Mouse (Mus musculus): ENCODE results near the gene Hras. TPM values are rescaled to one million over a fixed set of nuclear protein-coding genes. Genes with fewer than 3 reads are reported as not detected.
A peak's percentile ranks its signal among the peaks of the same experiment; 100 is the strongest.

The Hras gene
- total and polyA plus RNA-seq, 2 experiments from 2014 or later, result 113 to 209 TPM

GRCm38 (mm10) chr7:141215880-141216733 lies 22.3 kb upstream of the Hras start:
- DNase-seq (ENCODE audit: low spot score), result peak; percentile 37
- Histone ChIP-seq H3K27me3 (ENCODE audit: insufficient read depth, low read length) (no peaks in the 10 kb centered on the region), H3K9ac (replicated peaks; ENCODE audit: low read length, poor library complexity, severe bottlenecking) (peak overlapping the region; percentile 56), H3K4me2 (ENCODE audit: low read depth, low read length, poor library complexity, severe bottlenecking) (peak overlapping the region; percentile 97), H3K9me3 (ENCODE audit: low read length) (no peaks in the 10 kb centered on the region), H3K36me3 (ENCODE audit: insufficient read depth, low read length) (0 out of 2 replicates have a peak, but pooled peaks cover 4% of the 10 kb centered on the region), H3K27ac (ENCODE audit: low read depth, low read length) (no peak overlapping the region), H3K4me1 (ENCODE audit: insufficient read depth, low read length) (peaks cover 9% of the 10 kb centered on the region; the same call in 1 of the 2 replicates), H3K4me3 (ENCODE audit: low read depth, low read length) (peak overlapping the region; percentile 62)
- ATAC-seq (ENCODE audit: low FRiP score), result peak; percentile 32
- TF ChIP-seq CTCF (IDR thresholded peaks at IDR 0.05), result no peak; the same call in 1 of the 2 replicates
- WGBS, result under 1% methylated on average over 38 of the region's 42 CpGs

GRCm38 (mm10) chr7:141215101-141215879 lies 21.5 kb upstream of the Hras start, which contains the start of gene Rassf7:
Gene Rassf7, plus strand, starts transcription at chr7:141215860.
- H3K27me3 ChIP-seq (ENCODE audit: insufficient read depth, low read length), result no peaks in the 10 kb centered on the region
- peaks cover 9% of the 10 kb centered on the region; the same call in 1 of the 2 replicates for H3K4me1 ChIP-seq (ENCODE audit: insufficient read depth, low read length)
- ATAC-seq (ENCODE audit: low FRiP score), result peak; percentile 91
- H3K4me2 ChIP-seq (ENCODE audit: low read depth, low read length, poor library complexity, severe bottlenecking), result peak within 1 kb of the TSS; percentile 97
- DNase-seq (ENCODE audit: low spot score), result peak; percentile 92
- no peak within 1 kb of the TSS for H3K27ac ChIP-seq (ENCODE audit: low read depth, low read length)
- WGBS, result under 1% methylated on average over 34 of the region's 41 CpGs
- H3K9ac ChIP-seq (replicated peaks; ENCODE audit: low read length, poor library complexity, severe bottlenecking), result peak within 1 kb of the TSS; percentile 56
- H3K9me3 ChIP-seq (ENCODE audit: low read length), result no peaks in the 10 kb centered on the region
- TF ChIP-seq CTCF (IDR thresholded peaks at IDR 0.05), result no peak
- H3K36me3 ChIP-seq (ENCODE audit: insufficient read depth, low read length), result 0 out of 2 replicates have a peak, but pooled peaks cover 4% of the 10 kb centered on the region
- H3K4me3 ChIP-seq (ENCODE audit: low read depth, low read length), result peak within 1 kb of the TSS; percentile 62

- H3K4me3 ChIP-seq (ENCODE audit: low read depth, low read length), result no peak overlapping the region
- ATAC-seq (ENCODE audit: low FRiP score), result no peak
- no peak for TF ChIP-seq CTCF (IDR thresholded peaks at IDR 0.05)
- no peaks in the 10 kb centered on the region for H3K27me3 ChIP-seq (ENCODE audit: insufficient read depth, low read length)
- no peaks in the 10 kb centered on the region for H3K9me3 ChIP-seq (ENCODE audit: low read length)
- no peak for DNase-seq (ENCODE audit: low spot score)
- 76% methylated on average over 3 of the region's 3 CpGs for WGBS
- H3K27ac ChIP-seq (ENCODE audit: low read depth, low read length), result no peak overlapping the region
- H3K36me3 ChIP-seq (ENCODE audit: insufficient read depth, low read length), result 0 out of 2 replicates have a peak, but pooled peaks cover 4% of the 10 kb centered on the region
- no peak overlapping the region for H3K9ac ChIP-seq (replicated peaks; ENCODE audit: low read length, poor library complexity, severe bottlenecking)
- no peak overlapping the region for H3K4me2 ChIP-seq (ENCODE audit: low read depth, low read length, poor library complexity, severe bottlenecking)
- H3K4me1 ChIP-seq (ENCODE audit: insufficient read depth, low read length), result peaks cover 9% of the 10 kb centered on the region; the same call in 1 of the 2 replicates
Observed at GRCm38 (mm10) chr7:141214310-141214709, 20.5 kb upstream of the Hras start.

GRCm38 (mm10) chr7:141213605-141214235 lies 19.9 kb upstream of the Hras start, which contains the start of gene Lmntd2:
Gene Lmntd2, minus strand, starts transcription at chr7:141214080.
- ATAC-seq (ENCODE audit: low FRiP score) (no peak), DNase-seq (ENCODE audit: low spot score) (no peak)
- TF ChIP-seq CTCF (IDR thresholded peaks at IDR 0.05), result no peak
- Histone ChIP-seq H3K4me1 (ENCODE audit: insufficient read depth, low read length) (peaks cover 9% of the 10 kb centered on the region; the same call in 1 of the 2 replicates), H3K9me3 (ENCODE audit: low read length) (no peaks in the 10 kb centered on the region), H3K36me3 (ENCODE audit: insufficient read depth, low read length) (0 out of 2 replicates have a peak, but pooled peaks cover 4% of the 10 kb centered on the region), H3K9ac (replicated peaks; ENCODE audit: low read length, poor library complexity, severe bottlenecking) (no peak within 1 kb of the TSS), H3K27me3 (ENCODE audit: insufficient read depth, low read length) (no peaks in the 10 kb centered on the region), H3K4me2 (ENCODE audit: low read depth, low read length, poor library complexity, severe bottlenecking) (peak within 1 kb of the TSS; percentile 97), H3K27ac (ENCODE audit: low read depth, low read length) (no peak within 1 kb of the TSS), H3K4me3 (ENCODE audit: low read depth, low read length) (no peak within 1 kb of the TSS)
- WGBS, result 96% methylated on average over 11 of the region's 11 CpGs

DNA sequence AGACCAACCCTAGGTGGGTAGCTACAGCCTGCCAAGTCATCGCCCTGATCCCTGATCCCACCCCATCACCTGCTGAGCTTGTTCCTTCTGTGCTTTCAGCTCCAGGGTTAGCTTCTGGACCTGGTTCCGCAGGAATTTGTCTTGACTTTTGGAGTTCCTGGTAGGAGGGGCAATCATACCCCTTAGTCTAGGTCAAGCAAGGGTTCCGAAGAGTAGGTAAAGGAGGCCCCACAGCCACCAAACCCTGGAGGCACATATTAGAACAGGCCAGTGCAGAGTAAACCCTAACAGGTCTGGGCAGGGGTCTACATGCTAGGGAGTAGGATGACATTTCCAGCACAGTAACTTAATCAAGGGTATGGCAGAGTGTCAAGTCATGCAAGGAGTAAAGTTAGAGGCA lies 19.3 kb upstream of the Hras start:
- H3K9me3 ChIP-seq (ENCODE audit: low read length), result no peaks in the 10 kb centered on the region
- H3K4me1 ChIP-seq (ENCODE audit: insufficient read depth, low read length), result peaks cover 9% of the 10 kb centered on the region; the same call in 1 of the 2 replicates
- no peak overlapping the region for H3K27ac ChIP-seq (ENCODE audit: low read depth, low read length)
- TF ChIP-seq CTCF (IDR thresholded peaks at IDR 0.05), result no peak
- ATAC-seq (ENCODE audit: low FRiP score) (no peak), DNase-seq (ENCODE audit: low spot score) (no peak)
- no peak overlapping the region for H3K4me3 ChIP-seq (ENCODE audit: low read depth, low read length)
- H3K9ac ChIP-seq (replicated peaks; ENCODE audit: low read length, poor library complexity, severe bottlenecking), result no peak overlapping the region
- no peak overlapping the region for H3K4me2 ChIP-seq (ENCODE audit: low read depth, low read length, poor library complexity, severe bottlenecking)
- H3K27me3 ChIP-seq (ENCODE audit: insufficient read depth, low read length), result no peaks in the 10 kb centered on the region
- 0 out of 2 replicates have a peak, but pooled peaks cover under 1% of the 10 kb centered on the region for H3K36me3 ChIP-seq (ENCODE audit: insufficient read depth, low read length)
- 74% methylated on average over 3 of the region's 3 CpGs for WGBS

Measured in midbrain, postnatal 0 days (tissue).